Mouse (Mus musculus) olfactory bulb, adult 2 months (tissue): ENCODE data around the gene Atp8b3.

Experiments used
- CTCF ChIP-seq: fragments of 200-500 bp; IDR thresholded peaks from 2 replicates; pipeline ENCODE4 v1.5.1; 2012; ENCODE audit warnings: low read depth, mild to moderate bottlenecking, low read length, moderate library complexity; ENCODE audit not compliant: insufficient read depth
- POLR2A ChIP-seq: fragments of 200-500 bp; IDR thresholded peaks from 2 replicates; pipeline ENCODE4 v1.6.1; 2012; ENCODE audit warnings: mild to moderate bottlenecking, low read depth, low read length, moderate library complexity; ENCODE audit not compliant: insufficient read depth

DNA sequence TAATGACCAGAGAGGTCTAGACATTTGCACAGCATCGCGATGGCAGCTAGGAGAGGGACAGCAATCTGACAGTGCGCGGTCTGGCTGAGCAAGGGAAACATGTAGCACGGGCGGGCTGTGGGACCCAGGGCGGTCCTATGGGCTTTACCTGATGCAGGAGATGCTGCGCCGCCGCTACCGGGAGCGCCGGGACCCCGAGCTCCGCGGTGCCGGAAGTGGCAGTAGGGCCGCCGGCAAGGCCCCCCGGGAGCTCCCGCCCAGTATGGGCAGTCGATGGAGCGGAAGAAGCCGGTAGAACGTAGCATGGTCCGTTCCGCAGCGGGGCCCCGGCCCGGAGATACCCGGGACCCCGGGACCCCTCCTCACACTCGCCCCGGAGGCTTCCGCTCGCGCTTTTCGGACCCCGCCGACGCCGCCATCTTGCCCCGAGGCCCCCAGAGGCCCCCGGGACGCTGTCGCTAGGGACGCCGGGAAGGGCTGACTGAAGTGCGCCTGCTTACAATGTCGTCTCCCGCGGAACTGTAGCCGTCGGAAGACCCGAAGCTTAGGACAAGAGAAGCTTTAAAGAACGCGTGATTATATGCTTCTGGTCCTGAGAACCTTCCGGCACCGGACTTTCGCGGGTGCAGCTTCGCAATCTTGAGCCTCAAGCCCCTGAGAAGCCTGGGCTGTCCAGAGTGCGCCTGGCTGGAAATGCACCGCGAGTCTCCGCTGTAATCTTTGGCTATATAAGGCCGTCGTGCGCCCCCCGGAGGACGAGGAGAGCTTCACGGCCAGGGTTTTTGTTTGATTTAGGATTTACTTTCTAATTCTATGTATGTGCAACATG, 22.4 kb upstream of the Atp8b3 start, which contains the start of gene Rexo1:
- TF ChIP-seq POLR2A: no peak
- TF ChIP-seq CTCF: peak; percentile 72
